Mouse (Mus musculus): ENCODE measurements at regions not wholly inside any gene's neighbourhood (a gene's known extent, or its start where the extent isn't known, plus 50 kb on each side); places are given as distances from the start of the nearest gene placed in this dataset.

GRCm38 (mm10) chr9:50421572-50422285 is 72.6 kb upstream of the Plet1 start:
- TF ChIP-seq HCFC1 (IDR thresholded peaks at IDR 0.05; ENCODE audit: borderline replicate concordance, insufficient read depth, low read length), result no peak
- TF ChIP-seq CHD2 (IDR thresholded peaks at IDR 0.05; ENCODE audit: low read depth, low read length), result no peak
